Mouse (Mus musculus): ENCODE data around the gene Eps8.

DNA sequence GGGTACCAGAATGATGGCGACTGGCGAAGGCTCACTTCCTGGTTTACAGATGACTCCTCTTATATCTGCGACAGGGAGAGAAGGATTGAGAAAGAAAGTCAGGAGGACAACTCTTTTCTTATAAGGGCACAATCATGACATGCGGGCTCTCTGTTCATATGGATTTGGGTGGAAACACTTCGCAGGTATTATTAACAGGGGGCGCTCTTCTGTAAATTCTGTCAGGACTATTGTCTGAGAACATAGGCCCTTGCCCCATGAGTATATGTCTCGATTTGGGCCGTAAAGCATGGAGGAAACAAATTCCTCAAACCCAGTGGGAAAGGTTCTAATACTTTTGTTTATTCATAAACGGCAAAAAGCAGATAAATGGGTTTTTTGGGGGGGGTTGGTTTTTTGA is 16.1 kb upstream of the Eps8 start:
- no peak for TF ChIP-seq CTCF (IDR thresholded peaks at IDR 0.05; ENCODE audit: low read depth, low read length)
- TF ChIP-seq POLR2A (IDR thresholded peaks at IDR 0.05; ENCODE audit: insufficient read depth, low read length): no peak
- no peak for TF ChIP-seq EP300 (IDR thresholded peaks at IDR 0.05; ENCODE audit: insufficient read depth, low read depth, low read length)

Data from ES-Bruce4 (cell line).